Mouse (Mus musculus) megakaryocyte, embryonic 14.5 days (primary cell): Measurements from ENCODE around the gene Gpatch3.

ENCODE experiments used
- FLI1 ChIP-seq: IDR thresholded peaks from 2 replicates; pipeline ENCODE4 v1.6.1; 2012; ENCODE audit warnings: low read length, inconsistent platforms, mixed read lengths
- GATA1 ChIP-seq: IDR thresholded peaks from 3 replicates; pipeline ENCODE4 v1.6.1; 2012; ENCODE audit warnings: mixed read lengths, low read length, inconsistent platforms, borderline replicate concordance

- TF ChIP-seq FLI1 (no peak), GATA1 (no peak)
Measured at GRCm38 (mm10) chr4:133604175-133604574, 29.6 kb downstream of the Gpatch3 start.
